Comparison of ENCODE assay signal across 10 mouse cellular contexts in the genomic region with DNA sequence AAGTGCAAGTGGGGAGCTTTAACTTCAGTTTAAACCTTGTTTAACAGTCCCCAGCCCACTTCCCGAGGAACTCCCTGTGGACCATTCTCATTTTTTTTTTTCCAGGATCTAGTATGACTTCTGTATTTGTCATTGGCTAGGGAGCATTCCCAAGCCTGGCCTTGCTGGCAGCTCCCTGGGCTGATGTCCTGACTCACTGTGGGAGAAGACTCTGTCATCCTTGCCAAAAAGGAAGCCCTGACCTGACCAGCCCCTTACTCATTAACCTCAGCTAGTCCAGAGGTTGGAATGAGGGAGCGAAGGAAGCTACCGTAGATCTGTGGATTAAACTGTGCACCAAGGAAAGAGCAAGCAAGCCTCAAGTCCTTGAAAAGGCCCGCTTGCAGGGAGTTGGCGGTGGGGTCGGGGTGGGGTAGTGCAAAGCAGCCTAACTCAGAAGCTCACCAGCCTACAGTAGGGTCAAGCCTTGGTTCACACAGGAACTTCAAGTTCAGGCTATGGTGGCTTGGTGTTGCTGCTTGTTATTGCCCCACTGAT.
A peak's percentile ranks its signal among the peaks of the same experiment; 100 is the strongest.
DNase-seq lines count a peak whose midpoint lies in the region; ATAC-seq and TF ChIP-seq lines count a peak whose summit lies in the region.
"Had no signal": no experiment of that assay in that cellular context is flagged by ENCODE, and none has a peak within 500 bp of the region (broad histone marks: within the 10 kb centered on the region; RNA-seq: fewer than 3 reads in every experiment).

No protein-coding gene starts in this region.

- H3K36me3 ChIP-seq in forebrain, embryonic 12.5 days (replicated peaks): no peaks in the 10 kb centered on the region
- no peaks in the 10 kb centered on the region for H3K36me3 ChIP-seq in forebrain, postnatal 0 days (ENCODE audit: insufficient read depth)
- H3K36me3 ChIP-seq in kidney, embryonic 16.5 days (ENCODE audit: insufficient read depth, low read length): no peaks in the 10 kb centered on the region
- no peaks in the 10 kb centered on the region for H3K36me3 ChIP-seq in midbrain, embryonic 13.5 days

- 0 out of 2 replicates have a peak overlapping the region, but pooled peaks have one; percentile 8 for H3K27ac ChIP-seq in forebrain, embryonic 12.5 days
- H3K27ac ChIP-seq in forebrain, postnatal 0 days (ENCODE audit: low read depth, low read length): no peak overlapping the region
- peak overlapping the region; percentile 75 for H3K27ac ChIP-seq in kidney, embryonic 16.5 days (ENCODE audit: low read length)
- H3K27ac ChIP-seq in midbrain, embryonic 13.5 days: no peak overlapping the region

- H3K4me2 ChIP-seq in forebrain, embryonic 12.5 days: peak overlapping the region; percentile 21
- no peak overlapping the region for H3K4me2 ChIP-seq in forebrain, postnatal 0 days (ENCODE audit: low read depth)
- H3K4me2 ChIP-seq in kidney, embryonic 16.5 days (replicated peaks; ENCODE audit: low read depth, low read length): peak overlapping the region; percentile 22; the same call in 1 of the 2 replicates
- H3K4me2 ChIP-seq in midbrain, embryonic 13.5 days (replicated peaks): no peak overlapping the region

- H3K9me3 ChIP-seq in forebrain, embryonic 12.5 days: peaks cover 4% of the 10 kb centered on the region; the same call in 1 of the 2 replicates
- no peaks in the 10 kb centered on the region for H3K9me3 ChIP-seq in forebrain, postnatal 0 days (ENCODE audit: low read length)
- H3K9me3 ChIP-seq in kidney, embryonic 16.5 days (ENCODE audit: low read length): no peaks in the 10 kb centered on the region
- 0 out of 2 replicates have a peak, but pooled peaks cover under 1% of the 10 kb centered on the region for H3K9me3 ChIP-seq in midbrain, embryonic 13.5 days

- ATAC-seq in forebrain, embryonic 12.5 days (ENCODE audit: low FRiP score): no peak
- ATAC-seq in forebrain, postnatal 0 days: no peak
- peak; percentile 80 for ATAC-seq in kidney, embryonic 16.5 days (ENCODE audit: low FRiP score, low TSS enrichment)
- ATAC-seq in midbrain, embryonic 13.5 days: no peak

- no peak for DNase-seq in forebrain, postnatal 0 days
- peak; percentile 19 for DNase-seq in MN1 (ENCODE audit: low spot score)
- DNase-seq in heart, adult 18-20 months: peak; percentile 18 to 37
- DNase-seq in spleen, postnatal 10 days (ENCODE audit: low spot score in 2 of 2): no peak
- DNase-seq in left cerebral cortex, adult 9 months (ENCODE audit: low spot score in 2 of 2): no peak
- DNase-seq: cerebellum, adult 18-20 months; lung, postnatal 4 days had no signal

- WGBS in forebrain, embryonic 12.5 days: 70% methylated on average over 6 of the region's 6 CpGs
- 73% methylated on average over 6 of the region's 6 CpGs for WGBS in forebrain, postnatal 0 days
- 65% methylated on average over 6 of the region's 6 CpGs for WGBS in kidney, embryonic 16.5 days
- WGBS in midbrain, embryonic 13.5 days: 72% methylated on average over 6 of the region's 6 CpGs

- H3K27me3 ChIP-seq in forebrain, embryonic 12.5 days: no peaks in the 10 kb centered on the region
- no peaks in the 10 kb centered on the region for H3K27me3 ChIP-seq in forebrain, postnatal 0 days (ENCODE audit: insufficient read depth, low read length)
- H3K27me3 ChIP-seq in kidney, embryonic 16.5 days (ENCODE audit: insufficient read depth, low read length): no peaks in the 10 kb centered on the region
- H3K27me3 ChIP-seq in midbrain, embryonic 13.5 days: no peaks in the 10 kb centered on the region

- no peak overlapping the region for H3K9ac ChIP-seq in forebrain, embryonic 12.5 days
- no peak overlapping the region for H3K9ac ChIP-seq in forebrain, postnatal 0 days
- no peak overlapping the region for H3K9ac ChIP-seq in kidney, embryonic 16.5 days (replicated peaks; ENCODE audit: low read length)
- no peak overlapping the region for H3K9ac ChIP-seq in midbrain, embryonic 13.5 days (replicated peaks)

- no peak for TF ChIP-seq CTCF in forebrain, postnatal 0 days (IDR thresholded peaks at IDR 0.05; ENCODE audit: low read depth)

- peaks cover 15% of the 10 kb centered on the region for H3K4me1 ChIP-seq in forebrain, embryonic 12.5 days
- H3K4me1 ChIP-seq in forebrain, postnatal 0 days (ENCODE audit: insufficient read depth): no peaks in the 10 kb centered on the region
- peaks cover 23% of the 10 kb centered on the region for H3K4me1 ChIP-seq in kidney, embryonic 16.5 days (ENCODE audit: insufficient read depth, low read length)
- H3K4me1 ChIP-seq in midbrain, embryonic 13.5 days (replicated peaks): peaks cover 12% of the 10 kb centered on the region

- H3K4me3 ChIP-seq in forebrain, embryonic 12.5 days (replicated peaks): no peak overlapping the region
- no peak overlapping the region for H3K4me3 ChIP-seq in forebrain, postnatal 0 days (ENCODE audit: low read depth, low read length)
- H3K4me3 ChIP-seq in kidney, embryonic 16.5 days (ENCODE audit: low read length): no peak overlapping the region
- no peak overlapping the region for H3K4me3 ChIP-seq in midbrain, embryonic 13.5 days (replicated peaks)

Comparison
In these comparisons a context has a peak if more than half of its experiments do, and no peak if none do; other contexts are left out.
1. H3K27ac ChIP-seq: peak in forebrain, embryonic 12.5 days (single experiment) and kidney, embryonic 16.5 days (single experiment); none in forebrain, postnatal 0 days (single experiment) and midbrain, embryonic 13.5 days (single experiment).
2. H3K4me2 ChIP-seq: peak in forebrain, embryonic 12.5 days (single experiment) and kidney, embryonic 16.5 days (single experiment); none in forebrain, postnatal 0 days (single experiment) and midbrain, embryonic 13.5 days (single experiment).
3. DNase-seq: peak in MN1 (single experiment) and heart, adult 18-20 months (2 of 2); none in forebrain, postnatal 0 days (single experiment), spleen, postnatal 10 days (0 of 2) and left cerebral cortex, adult 9 months (0 of 2).